Mouse (Mus musculus): ENCODE results near the gene Asb5. TPM values are rescaled to one million over a fixed set of nuclear protein-coding genes. Genes with fewer than 3 reads are reported as not detected.
A peak's percentile ranks its signal among the peaks of the same experiment; 100 is the strongest.

The Asb5 gene
- total and polyA plus RNA-seq, 3 experiments = not detected

DNA sequence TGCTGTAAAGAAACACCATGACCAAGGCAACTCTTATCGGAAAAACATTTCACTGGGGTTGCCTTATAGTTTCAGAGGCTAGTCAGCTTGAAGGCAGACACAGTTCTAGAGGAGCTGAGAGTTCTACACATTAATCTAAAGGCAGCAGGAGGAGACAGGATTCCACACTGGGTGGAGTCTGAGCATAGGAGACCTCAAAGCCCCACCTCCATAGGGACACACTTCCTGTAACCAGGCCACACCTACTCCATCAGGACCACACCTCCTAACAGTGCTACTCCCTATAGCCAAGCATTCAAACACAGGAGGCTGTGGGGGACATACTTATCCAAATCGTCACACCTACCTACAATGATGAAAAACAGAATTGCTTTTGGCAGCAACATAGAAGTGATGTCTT is 3.8 kb upstream of the Asb5 start:
- Histone ChIP-seq H3K9me3 (replicated peaks; ENCODE audit: low read length) (no peaks in the 10 kb centered on the region), H3K4me2 (ENCODE audit: insufficient read depth, low read depth, poor library complexity, severe bottlenecking) (no peak overlapping the region), H3K4me3 (replicated peaks in 1 of 3; ENCODE audit: low read depth in 2 of 3, low read length in 2 of 3, poor library complexity in 1 of 3) (no peak overlapping the region), H3K4me1 (ENCODE audit: control insufficient read depth in 1 of 2, insufficient read depth in 2 of 2) (peaks cover 5 to 23% of the 10 kb centered on the region in 2 experiments; a peak in 3 of 4 replicates), H3K27ac (ENCODE audit: insufficient read depth, low read depth) (no peak overlapping the region), H3K36me3 (replicated peaks in 1 of 2; ENCODE audit: control insufficient read depth in 1 of 2, insufficient read depth in 1 of 2, low read length in 1 of 2) (peaks cover 16 to 58% of the 10 kb centered on the region in 2 experiments), H3K27me3 (replicated peaks) (no peaks in the 10 kb centered on the region), H3K9ac (ENCODE audit: insufficient read depth, low read depth) (no peak overlapping the region), H3K79me2 (replicated peaks; ENCODE audit: control insufficient read depth, extremely low read depth, insufficient read depth, poor library complexity, severe bottlenecking) (peaks cover 39% of the 10 kb centered on the region)
- no peak for DNase-seq (ENCODE audit: extremely low read depth)
- in situ Hi-C loops (cut with MboI; ENCODE audit: low pct_ligation_motif_present, low pct_unique_long_range_greater_than_20kb, low sequenced_read_pairs) (no loop called here), dilution Hi-C loops (cut with MboI; ENCODE audit: extremely low pct_ligation_motif_present, extremely low pct_unique_long_range_greater_than_20kb, low sequenced_read_pairs) (no loop called here)
- TF ChIP-seq MEF2A (IDR thresholded peaks at IDR 0.05; ENCODE audit: borderline replicate concordance, low read depth, low read length) (no peak), CTCF (conservative IDR thresholded peaks at IDR 0.05 in 1 of 2, IDR thresholded peaks at IDR 0.05 in 1 of 2; ENCODE audit: low read depth in 2 of 2, low read length in 2 of 2) (no peak), MAFK (IDR thresholded peaks at IDR 0.05; ENCODE audit: insufficient replicate concordance, low read length) (no peak), JUN (IDR thresholded peaks at IDR 0.05; ENCODE audit: insufficient read depth, low read depth, low read length) (no peak), E2F4 (IDR thresholded peaks at IDR 0.05; ENCODE audit: insufficient replicate concordance, low read depth, low read length) (no peak), USF2 (conservative IDR thresholded peaks at IDR 0.05; ENCODE audit: low read depth, low read length) (no peak), SMC3 (IDR thresholded peaks at IDR 0.05; ENCODE audit: low read depth, low read length) (no peak)

DNA sequence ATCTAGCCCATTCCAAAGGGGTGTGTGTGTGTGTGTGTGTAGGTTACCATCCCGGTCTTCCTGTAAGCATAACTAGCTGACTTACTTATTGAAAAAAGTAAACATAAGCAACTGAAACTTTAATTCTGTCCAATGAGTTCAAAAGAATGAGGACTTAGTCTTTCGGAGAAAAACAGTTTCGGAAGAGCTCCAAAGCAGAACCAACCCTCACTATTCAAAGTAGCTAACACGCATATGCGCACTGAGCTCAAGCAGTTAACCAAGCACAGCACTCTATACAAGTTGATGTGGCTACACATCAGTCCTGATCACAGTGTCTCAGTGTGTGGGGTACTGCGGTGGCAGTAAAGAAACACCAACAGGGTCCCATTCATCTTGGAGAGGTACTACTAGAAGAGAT is 2.7 kb upstream of the Asb5 start:
- Histone ChIP-seq H3K36me3 (replicated peaks in 1 of 2; ENCODE audit: control insufficient read depth in 1 of 2, insufficient read depth in 1 of 2, low read length in 1 of 2) (peaks cover 10 to 47% of the 10 kb centered on the region in 2 experiments), H3K4me1 (ENCODE audit: control insufficient read depth in 1 of 2, insufficient read depth in 2 of 2) (peaks cover 5 to 33% of the 10 kb centered on the region in 2 experiments; a peak in 3 of 4 replicates), H3K9me3 (replicated peaks; ENCODE audit: low read length) (no peaks in the 10 kb centered on the region), H3K4me3 (replicated peaks in 1 of 3; ENCODE audit: low read depth in 2 of 3, low read length in 2 of 3, poor library complexity in 1 of 3) (no peak overlapping the region), H3K4me2 (ENCODE audit: insufficient read depth, low read depth, poor library complexity, severe bottlenecking) (peak overlapping the region; percentile 56), H3K27ac (ENCODE audit: insufficient read depth, low read depth) (peak overlapping the region; percentile 41; the same call in 1 of the 2 replicates), H3K79me2 (replicated peaks; ENCODE audit: control insufficient read depth, extremely low read depth, insufficient read depth, poor library complexity, severe bottlenecking) (peaks cover 39% of the 10 kb centered on the region), H3K9ac (ENCODE audit: insufficient read depth, low read depth) (peak overlapping the region; percentile 39; the same call in 1 of the 2 replicates), H3K27me3 (replicated peaks) (no peaks in the 10 kb centered on the region)
- TF ChIP-seq NRF1 (IDR thresholded peaks at IDR 0.05; ENCODE audit: low read depth, low read length) (peak; percentile 80), USF1 (IDR thresholded peaks at IDR 0.05; ENCODE audit: low read depth, low read length) (no peak), EP300 (IDR thresholded peaks at IDR 0.05; ENCODE audit: low read length) (peak; percentile 20; the same call in 1 of the 2 replicates), POLR2A (IDR thresholded peaks at IDR 0.05; ENCODE audit: low read depth, low read length) (0 out of 2 replicates have a peak, but pooled peaks have one; percentile 29), IRF4 (IDR thresholded peaks at IDR 0.05; ENCODE audit: low read depth, low read length) (peak; percentile 63), SIN3A (IDR thresholded peaks at IDR 0.05; ENCODE audit: low read length) (peak; percentile 33; the same call in 1 of the 2 replicates), BHLHE40 (IDR thresholded peaks at IDR 0.05; ENCODE audit: low read depth, low read length) (no peak), ZKSCAN1 (IDR thresholded peaks at IDR 0.05; ENCODE audit: borderline replicate concordance, low read depth, low read length) (no peak)
- in situ Hi-C loops (cut with MboI; ENCODE audit: low pct_ligation_motif_present, low pct_unique_long_range_greater_than_20kb, low sequenced_read_pairs) (no loop called here), dilution Hi-C loops (cut with MboI; ENCODE audit: extremely low pct_ligation_motif_present, extremely low pct_unique_long_range_greater_than_20kb, low sequenced_read_pairs) (no loop called here)
- no peak for DNase-seq (ENCODE audit: extremely low read depth)

Data from CH12.LX (cell line).